Mouse (Mus musculus): Measurements from ENCODE around the gene Pcsk2.

DNA sequence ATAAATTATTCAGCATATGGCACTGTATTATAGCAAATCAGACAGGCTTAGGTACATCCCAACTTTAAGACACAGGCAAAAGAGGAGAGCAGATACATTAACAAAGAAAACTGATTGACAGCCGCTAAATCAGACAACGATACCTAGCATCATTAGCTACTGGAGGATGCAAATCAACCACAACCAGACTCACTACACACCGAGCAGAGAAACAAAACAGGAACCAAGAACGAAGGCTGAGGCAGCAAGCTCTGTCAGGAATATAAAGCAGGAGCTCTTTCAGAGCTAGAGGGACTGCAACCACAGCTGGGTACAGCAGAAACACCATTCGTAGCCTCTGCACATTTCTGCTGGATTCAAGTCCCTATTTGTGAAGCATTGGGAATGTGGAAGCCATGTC is 298.8 kb downstream of the Pcsk2 start:
- TF ChIP-seq POLR2A (IDR thresholded peaks at IDR 0.05; ENCODE audit: low read depth, low read length) (no peak), CTCF (IDR thresholded peaks at IDR 0.05; ENCODE audit: extremely low read depth, insufficient read length, insufficient replicate concordance, low read depth, low read length) (no peak)

Measured in small intestine, adult 2 months (tissue).